ENCODE assay signal across 8 mouse cellular contexts in genomic region chr6:148390630-148391276, GRCm38 (mm10). TPM values are rescaled to one million over a fixed set of nuclear protein-coding genes. Genes with fewer than 3 reads are reported as not detected.
DNase-seq lines count a peak whose midpoint lies in the region.

No protein-coding gene starts in this region.

- no peaks in the 10 kb centered on the region for H3K9me3 ChIP-seq in heart, embryonic 10.5 days
- H3K9me3 ChIP-seq in limb, embryonic 10.5 days (replicated peaks): no peaks in the 10 kb centered on the region

- peak overlapping the region; percentile 59; the same call in 1 of the 2 replicates for H3K27ac ChIP-seq in heart, embryonic 10.5 days
- H3K27ac ChIP-seq in limb, embryonic 10.5 days: no peak overlapping the region

- H3K4me3 ChIP-seq in heart, embryonic 10.5 days: no peak overlapping the region
- no peak overlapping the region for H3K4me3 ChIP-seq in limb, embryonic 10.5 days

- peaks cover 17% of the 10 kb centered on the region for H3K4me1 ChIP-seq in heart, embryonic 10.5 days
- H3K4me1 ChIP-seq in limb, embryonic 10.5 days: peaks cover 12% of the 10 kb centered on the region

- H3K36me3 ChIP-seq in heart, embryonic 10.5 days: no peaks in the 10 kb centered on the region
- no peaks in the 10 kb centered on the region for H3K36me3 ChIP-seq in limb, embryonic 10.5 days

- no peaks in the 10 kb centered on the region; the same call in 1 of the 2 replicates for H3K27me3 ChIP-seq in heart, embryonic 10.5 days (ENCODE audit: insufficient read depth, poor library complexity, severe bottlenecking)
- H3K27me3 ChIP-seq in limb, embryonic 10.5 days (ENCODE audit: low read depth, poor library complexity, severe bottlenecking): 0 out of 2 replicates have a peak, but pooled peaks cover 3% of the 10 kb centered on the region

- WGBS in heart, embryonic 10.5 days: 38% methylated on average over 4 of the region's 4 CpGs
- 71% methylated on average over 4 of the region's 4 CpGs for WGBS in limb, embryonic 10.5 days

- peak; percentile 13 to 30 for DNase-seq in adrenal gland, postnatal 36 days
- no peak for DNase-seq in adrenal gland, postnatal 25 days
- no peak for DNase-seq in heart, embryonic 10.5 days (ENCODE audit: low spot score)
- peak; percentile 34 for DNase-seq in kidney, adult 18-20 months
- peak; percentile 79 for DNase-seq in lung, postnatal 10 days
- no peak for DNase-seq in thymus, postnatal 25 days
- no peak for DNase-seq in retina, postnatal 1 day
- no peak for DNase-seq in limb, embryonic 10.5 days (ENCODE audit: low spot score)

RNA-seq across cellular contexts. Expression of gene Tmtc1, which starts 53.4 kb away (rescaled TPM):
- 10 to 100 TPM; 12.0 to 13.8 TPM for total RNA-seq in adrenal gland, postnatal 36 days (2021)
- 11.6 and 13.1 TPM in 2 replicates for total RNA-seq in adrenal gland, postnatal 25 days (2021)
- polyA plus RNA-seq in heart, embryonic 10.5 days (2016; fragmentation: Nextera tagmentation; extraction: Ambion mirVana): 1.1 and 1.4 TPM in 2 replicates
- polyA plus RNA-seq in limb, embryonic 10.5 days (2016; fragmentation: Nextera tagmentation; extraction: Ambion mirVana): 0.26 and 1.2 TPM in 2 replicates

Comparison
In these comparisons a context has a peak if more than half of its experiments do, and no peak if none do; other contexts are left out.
1. DNase-seq: peak in adrenal gland, postnatal 36 days (2 of 2), kidney, adult 18-20 months (single experiment) and lung, postnatal 10 days (single experiment); none in adrenal gland, postnatal 25 days (single experiment), heart, embryonic 10.5 days (single experiment), thymus, postnatal 25 days (single experiment), retina, postnatal 1 day (single experiment) and limb, embryonic 10.5 days (single experiment).